Mouse (Mus musculus) bone marrow macrophage, adult 2 months (primary cell): ENCODE measurements around the gene Ccl5.

Experiments
- CTCF ChIP-seq: IDR thresholded peaks from 2 replicates; pipeline ENCODE4 v1.5.1; 2012; ENCODE audit warnings: low read depth, mild to moderate bottlenecking, low read length, moderate library complexity
- POLR2A ChIP-seq: IDR thresholded peaks from 2 replicates; pipeline ENCODE4 v1.6.1; 2012; ENCODE audit warnings: mild to moderate bottlenecking, low read depth, low read length, borderline replicate concordance

DNA sequence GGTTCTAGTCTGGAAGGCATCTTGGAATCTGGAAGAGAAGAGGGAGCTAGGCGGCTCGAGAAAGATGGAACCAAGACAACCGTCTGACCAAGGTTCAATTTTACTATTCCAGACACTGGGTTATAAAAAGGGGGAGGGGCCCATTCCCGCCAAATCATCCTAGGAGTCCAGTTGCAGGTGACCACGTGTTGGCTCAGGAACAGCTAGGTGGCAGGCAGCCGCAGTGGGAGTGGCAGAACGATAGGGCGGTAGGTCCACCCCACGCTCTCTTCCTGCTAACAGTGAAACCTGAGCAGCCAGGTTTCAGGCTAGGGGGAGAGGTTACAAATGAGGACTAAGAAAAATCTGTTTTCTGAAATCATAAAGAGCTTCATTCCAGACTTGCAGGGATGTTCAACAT lies 42.5 kb upstream of the Ccl5 start:
- TF ChIP-seq CTCF (no peak), POLR2A (no peak)
